Mouse (Mus musculus): ENCODE data around the gene Fut1. TPM values are rescaled to one million over a fixed set of nuclear protein-coding genes. Genes with fewer than 3 reads are reported as not detected.

The Fut1 gene
- polyA plus RNA-seq, 1 experiment = 5.9 TPM

DNA sequence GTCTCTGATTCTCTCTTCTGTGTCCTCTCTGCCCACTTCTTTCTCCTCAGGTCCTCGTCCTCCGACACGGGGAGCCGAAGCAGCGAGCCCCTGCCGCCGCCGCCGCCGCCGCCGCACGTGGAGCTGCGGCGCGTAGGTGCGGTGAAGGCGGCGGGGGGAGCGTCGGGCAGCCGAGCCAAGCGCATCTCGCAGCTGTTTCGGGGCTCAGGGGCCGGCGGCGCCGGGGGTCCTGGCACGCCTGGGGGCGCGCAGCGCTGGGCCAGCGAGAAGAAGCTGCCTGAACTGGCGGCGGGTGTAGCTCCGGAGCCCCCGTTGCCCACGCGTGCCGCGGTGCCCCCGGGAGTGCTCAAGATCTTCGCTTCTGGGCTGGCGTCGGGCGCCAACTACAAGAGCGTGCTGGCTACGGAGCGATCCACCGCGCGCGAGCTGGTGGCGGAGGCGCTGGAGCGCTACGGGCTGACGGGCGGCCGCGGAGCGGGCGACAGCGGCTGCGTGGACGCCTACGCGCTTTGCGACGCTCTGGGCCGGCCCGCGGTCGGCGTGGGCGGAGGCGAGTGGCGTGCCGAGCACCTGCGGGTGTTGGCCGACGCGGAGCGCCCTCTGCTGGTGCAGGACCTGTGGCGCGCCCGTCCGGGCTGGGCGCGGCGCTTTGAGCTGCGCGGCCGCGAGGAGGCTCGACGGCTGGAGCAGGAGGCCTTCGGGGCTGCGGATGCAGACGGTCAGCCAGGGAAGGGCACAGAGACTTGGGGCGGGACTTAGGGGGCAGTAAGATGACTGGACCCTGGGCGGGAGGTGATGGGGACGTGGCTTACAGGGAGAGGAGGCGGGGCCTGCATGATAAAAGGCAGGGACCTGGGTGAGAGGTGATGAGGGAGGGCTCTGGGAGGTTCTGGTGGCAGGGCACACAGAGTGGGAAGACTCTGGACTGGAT is 11.5 kb downstream of the Fut1 start:
- peaks cover 4% of the 10 kb centered on the region; the same call in 1 of the 2 replicates for H3K4me1 ChIP-seq (replicated peaks; ENCODE audit: control insufficient read depth, insufficient read depth, low read length)
- H3K4me3 ChIP-seq (ENCODE audit: control insufficient read depth, insufficient read depth, low read length) = peak overlapping the region; percentile 41
- TF ChIP-seq CTCF (IDR thresholded peaks at IDR 0.05; ENCODE audit: borderline replicate concordance, control insufficient read depth, extremely low read depth, insufficient read depth, low read length, poor library complexity) (peak; percentile 99), POLR2A (IDR thresholded peaks at IDR 0.05; ENCODE audit: control insufficient read depth, extremely low read depth, insufficient read depth, low read length, poor library complexity) (0 out of 2 replicates have a peak, but pooled peaks have one; percentile 28)
- H3K27me3 ChIP-seq (ENCODE audit: control insufficient read depth, insufficient read depth, low read length) = no peaks in the 10 kb centered on the region
- 2% methylated on average over 105 of the region's 105 CpGs for WGBS
- no peaks in the 10 kb centered on the region for H3K36me3 ChIP-seq (ENCODE audit: control insufficient read depth, insufficient read depth, low read length)
- no peak overlapping the region for H3K27ac ChIP-seq (ENCODE audit: control insufficient read depth, insufficient read depth, low read length)
- DNase-seq = peak; percentile 88

DNA sequence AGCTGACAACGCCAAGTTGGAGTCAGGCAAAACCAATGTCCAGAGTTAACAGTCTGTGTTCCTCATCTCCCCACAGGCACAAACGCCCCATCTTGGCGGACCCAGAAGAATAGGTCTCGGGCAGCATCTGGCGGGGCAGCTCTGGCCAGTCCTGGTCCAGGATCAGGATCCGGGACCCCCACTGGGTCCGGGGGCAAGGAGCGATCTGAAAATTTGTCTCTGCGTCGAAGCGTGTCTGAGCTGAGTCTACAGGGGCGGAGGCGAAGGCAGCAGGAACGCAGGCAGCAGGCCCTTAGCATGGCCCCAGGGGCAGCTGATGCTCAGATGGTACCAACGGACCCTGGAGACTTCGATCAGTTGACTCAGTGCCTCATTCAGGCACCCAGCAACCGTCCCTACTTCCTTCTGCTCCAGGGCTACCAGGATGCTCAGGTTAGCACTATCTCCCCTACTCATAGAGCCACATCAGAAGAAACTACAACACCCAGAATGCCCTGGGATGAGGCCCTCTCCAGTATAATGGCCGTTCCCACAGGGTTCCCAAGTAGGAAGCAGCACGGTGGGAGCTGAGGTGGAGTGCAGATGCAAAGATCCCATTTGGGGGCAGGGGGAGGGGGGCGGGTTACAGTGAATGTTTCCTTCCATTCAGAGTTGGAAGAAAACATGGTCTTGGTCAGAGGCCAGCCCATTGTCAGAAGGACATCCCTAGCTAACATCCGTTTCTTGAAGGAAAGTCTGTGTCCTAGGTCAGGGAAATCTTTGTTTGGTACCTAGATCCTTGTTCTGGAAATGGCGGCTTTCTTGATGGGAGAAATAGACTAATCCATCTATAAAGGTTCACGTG is 13.2 kb downstream of the Fut1 start:
- WGBS = 94% methylated on average over 23 of the region's 23 CpGs
- peaks cover 4% of the 10 kb centered on the region; the same call in 1 of the 2 replicates for H3K4me1 ChIP-seq (replicated peaks; ENCODE audit: control insufficient read depth, insufficient read depth, low read length)
- no peak overlapping the region for H3K4me3 ChIP-seq (ENCODE audit: control insufficient read depth, insufficient read depth, low read length)
- TF ChIP-seq POLR2A (IDR thresholded peaks at IDR 0.05; ENCODE audit: control insufficient read depth, extremely low read depth, insufficient read depth, low read length, poor library complexity) (no peak), CTCF (IDR thresholded peaks at IDR 0.05; ENCODE audit: borderline replicate concordance, control insufficient read depth, extremely low read depth, insufficient read depth, low read length, poor library complexity) (no peak)
- H3K36me3 ChIP-seq (ENCODE audit: control insufficient read depth, insufficient read depth, low read length) = no peaks in the 10 kb centered on the region
- DNase-seq = no peak
- H3K27me3 ChIP-seq (ENCODE audit: control insufficient read depth, insufficient read depth, low read length) = no peaks in the 10 kb centered on the region
- no peak overlapping the region for H3K27ac ChIP-seq (ENCODE audit: control insufficient read depth, insufficient read depth, low read length)

DNA sequence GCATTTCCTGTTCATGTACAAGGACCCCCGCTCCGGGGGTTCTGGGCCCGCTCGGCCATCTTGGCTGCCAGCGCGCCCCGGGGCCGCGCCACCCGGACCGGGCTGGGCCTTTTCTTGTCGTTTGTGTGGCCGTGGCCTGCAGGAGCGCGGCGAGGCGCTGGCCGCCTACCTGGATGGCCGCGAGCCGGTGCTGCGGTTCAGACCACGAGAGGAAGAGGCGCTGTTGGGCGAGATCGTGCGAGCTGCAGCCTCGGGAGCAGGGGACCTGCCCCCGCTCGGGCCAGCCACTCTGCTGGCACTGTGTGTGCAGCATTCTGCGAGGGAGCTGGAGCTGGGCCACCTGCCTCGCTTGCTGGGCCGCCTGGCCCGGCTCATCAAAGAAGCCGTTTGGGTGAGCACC is 15.4 kb downstream of the Fut1 start:
- WGBS = 78% methylated on average over 35 of the region's 35 CpGs
- H3K27ac ChIP-seq (ENCODE audit: control insufficient read depth, insufficient read depth, low read length) = no peak overlapping the region

DNA sequence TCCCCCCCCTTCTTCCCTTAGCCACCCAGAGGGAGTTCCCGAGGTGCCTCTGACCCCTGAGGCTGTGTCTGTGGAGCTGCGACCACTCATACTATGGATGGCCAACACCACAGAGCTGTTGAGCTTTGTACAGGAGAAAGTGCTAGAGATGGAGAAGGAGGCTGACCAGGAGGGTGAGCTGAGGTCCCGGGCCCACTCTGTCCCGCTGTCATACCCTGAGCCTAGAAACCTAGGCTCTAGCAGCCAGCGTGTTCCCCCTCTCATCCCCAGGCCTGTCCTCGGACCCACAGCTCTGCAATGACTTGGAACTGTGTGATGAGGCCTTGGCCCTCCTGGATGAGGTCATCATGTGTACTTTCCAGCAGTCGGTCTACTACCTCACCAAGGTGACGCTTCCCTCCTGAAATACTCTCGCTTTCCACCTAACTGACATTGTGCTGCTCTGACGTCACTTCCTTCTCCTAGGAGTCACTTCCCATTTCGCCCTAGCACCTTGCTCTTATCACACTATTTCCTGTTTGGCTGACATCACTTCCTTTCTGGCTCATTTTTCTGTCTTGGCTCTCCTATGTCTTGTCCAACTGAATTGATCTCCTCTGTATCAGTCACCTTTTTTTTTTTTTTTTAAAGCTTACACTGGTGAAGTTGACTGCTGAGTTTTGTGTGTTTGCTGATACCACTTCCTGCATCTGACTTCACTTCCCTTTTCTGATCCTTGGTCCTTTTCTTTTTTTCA is 18.0 kb downstream of the Fut1 start:
- H3K4me1 ChIP-seq (replicated peaks; ENCODE audit: control insufficient read depth, insufficient read depth, low read length) = no peaks in the 10 kb centered on the region; the same call in 1 of the 2 replicates
- no peak overlapping the region for H3K4me3 ChIP-seq (ENCODE audit: control insufficient read depth, insufficient read depth, low read length)
- H3K27ac ChIP-seq (ENCODE audit: control insufficient read depth, insufficient read depth, low read length) = no peak overlapping the region
- H3K36me3 ChIP-seq (ENCODE audit: control insufficient read depth, insufficient read depth, low read length) = no peaks in the 10 kb centered on the region
- no peak for DNase-seq
- 67% methylated on average over 11 of the region's 11 CpGs for WGBS
- no peaks in the 10 kb centered on the region for H3K27me3 ChIP-seq (ENCODE audit: control insufficient read depth, insufficient read depth, low read length)
- TF ChIP-seq POLR2A (IDR thresholded peaks at IDR 0.05; ENCODE audit: control insufficient read depth, extremely low read depth, insufficient read depth, low read length, poor library complexity) (no peak), CTCF (IDR thresholded peaks at IDR 0.05; ENCODE audit: borderline replicate concordance, control insufficient read depth, extremely low read depth, insufficient read depth, low read length, poor library complexity) (no peak)

More for the DNA sequence above, 15.4 kb downstream of the Fut1 start:
- TF ChIP-seq CTCF (IDR thresholded peaks at IDR 0.05; ENCODE audit: borderline replicate concordance, control insufficient read depth, extremely low read depth, insufficient read depth, low read length, poor library complexity) (no peak), POLR2A (IDR thresholded peaks at IDR 0.05; ENCODE audit: control insufficient read depth, extremely low read depth, insufficient read depth, low read length, poor library complexity) (no peak)
- H3K4me1 ChIP-seq (replicated peaks; ENCODE audit: control insufficient read depth, insufficient read depth, low read length) = peaks cover 4% of the 10 kb centered on the region
- no peak for DNase-seq
- H3K27me3 ChIP-seq (ENCODE audit: control insufficient read depth, insufficient read depth, low read length) = no peaks in the 10 kb centered on the region
- no peaks in the 10 kb centered on the region for H3K36me3 ChIP-seq (ENCODE audit: control insufficient read depth, insufficient read depth, low read length)
- no peak overlapping the region for H3K4me3 ChIP-seq (ENCODE audit: control insufficient read depth, insufficient read depth, low read length)

DNA sequence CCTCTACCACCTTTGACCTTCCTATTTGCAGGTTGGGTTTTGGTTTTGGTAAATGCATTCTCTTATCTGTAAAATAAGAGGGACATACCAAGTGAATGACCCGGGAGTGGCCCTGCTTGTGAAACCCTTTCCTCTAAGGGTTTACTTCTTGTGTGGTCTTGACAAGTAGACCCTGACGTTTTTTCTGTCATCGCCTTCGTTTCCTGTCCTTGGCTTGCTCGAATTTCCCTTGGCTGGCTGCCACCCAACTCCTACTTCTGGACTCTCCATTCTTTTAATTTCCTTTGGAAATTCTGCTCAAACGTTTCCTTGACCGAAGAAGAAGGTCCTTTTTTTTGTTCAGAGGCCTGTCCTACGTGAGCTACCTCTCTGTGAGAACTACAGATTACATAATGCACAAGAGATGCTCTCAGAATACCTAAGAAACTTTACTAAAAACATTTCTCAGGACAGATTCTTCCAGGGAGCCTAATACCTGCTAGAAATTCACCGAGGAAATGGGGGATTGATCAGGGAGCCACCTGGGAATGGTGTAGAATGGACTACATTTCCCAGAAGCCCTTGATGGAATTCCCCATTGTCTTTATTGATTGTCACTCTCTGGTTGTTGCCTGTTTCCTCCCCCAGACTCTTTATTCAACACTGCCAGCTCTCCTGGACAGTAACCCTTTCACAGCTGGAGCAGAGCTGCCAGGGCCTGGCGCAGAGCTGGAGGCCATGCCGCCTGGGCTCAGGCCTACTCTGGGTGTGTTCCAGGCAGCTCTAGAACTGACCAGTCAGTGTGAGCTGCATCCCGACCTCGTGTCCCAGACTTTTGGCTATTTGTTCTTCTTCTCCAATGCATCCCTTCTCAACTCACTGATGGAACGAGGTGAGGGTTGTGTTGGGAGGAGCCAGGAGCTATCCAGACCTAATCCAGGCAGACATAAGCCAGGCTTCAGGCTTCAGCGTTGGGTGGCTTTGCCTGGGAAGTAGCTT is 18.9 kb downstream of the Fut1 start:
- 73% methylated on average over 15 of the region's 15 CpGs for WGBS
- no peaks in the 10 kb centered on the region for H3K36me3 ChIP-seq (ENCODE audit: control insufficient read depth, insufficient read depth, low read length)
- no peaks in the 10 kb centered on the region; the same call in 1 of the 2 replicates for H3K4me1 ChIP-seq (replicated peaks; ENCODE audit: control insufficient read depth, insufficient read depth, low read length)
- H3K27me3 ChIP-seq (ENCODE audit: control insufficient read depth, insufficient read depth, low read length) = no peaks in the 10 kb centered on the region
- H3K4me3 ChIP-seq (ENCODE audit: control insufficient read depth, insufficient read depth, low read length) = no peak overlapping the region
- H3K27ac ChIP-seq (ENCODE audit: control insufficient read depth, insufficient read depth, low read length) = no peak overlapping the region
- no peak for TF ChIP-seq POLR2A (IDR thresholded peaks at IDR 0.05; ENCODE audit: control insufficient read depth, extremely low read depth, insufficient read depth, low read length, poor library complexity)
- no peak for TF ChIP-seq CTCF (IDR thresholded peaks at IDR 0.05; ENCODE audit: borderline replicate concordance, control insufficient read depth, extremely low read depth, insufficient read depth, low read length, poor library complexity)
- no peak for DNase-seq
